Mouse (Mus musculus) myocyte (in vitro differentiated cells): ENCODE data around the gene Crlf1.

Experiments used
- CEBPB ChIP-seq: IDR thresholded peaks from 2 replicates; pipeline ENCODE4 v1.6.1; 2011; ENCODE audit warnings: mild to moderate bottlenecking, moderate library complexity; ENCODE audit not compliant: poor library complexity, insufficient read depth, severe bottlenecking
- MAX ChIP-seq: IDR thresholded peaks from one replicate; pipeline ENCODE4 v1.6.1; 2011; ENCODE audit warnings: low read depth, mild to moderate bottlenecking, control low read depth
- MYOD1 ChIP-seq, 3 experiments: IDR thresholded peaks; one replicate each; pipeline ENCODE4 v1.6.1; 2011; ENCODE audit warnings: control low read depth in 2 of 3, low read depth in 2 of 3, mild to moderate bottlenecking in 2 of 3, moderate library complexity in 1 of 3; ENCODE audit not compliant: insufficient read length in 2 of 3, control insufficient read depth in 1 of 3
- MYOG ChIP-seq, 3 experiments: IDR thresholded peaks; one replicate each; pipeline ENCODE4 v1.6.1; 2011; ENCODE audit warnings: control low read depth in 2 of 3, low read depth in 2 of 3, mild to moderate bottlenecking in 2 of 3; ENCODE audit not compliant: insufficient read length in 2 of 3, control insufficient read depth in 1 of 3, insufficient read depth in 1 of 3
- POLR2A ChIP-seq: IDR thresholded peaks from one replicate; pipeline ENCODE4 v1.6.1; 2011; ENCODE audit warnings: low read depth, mild to moderate bottlenecking, control low read depth, moderate library complexity; ENCODE audit not compliant: insufficient read length
- POLR2AphosphoS2 ChIP-seq: IDR thresholded peaks from one replicate; pipeline ENCODE4 v1.6.1; 2011; ENCODE audit warnings: low read depth, control low read depth; ENCODE audit not compliant: insufficient read length
- REST ChIP-seq: IDR thresholded peaks from one replicate; pipeline ENCODE4 v1.6.1; 2011; ENCODE audit warnings: mild to moderate bottlenecking, control low read depth, moderate library complexity; ENCODE audit not compliant: insufficient read depth, insufficient read length
- SRF ChIP-seq: IDR thresholded peaks from one replicate; pipeline ENCODE4 v1.6.1; 2011; ENCODE audit warnings: low read depth; ENCODE audit not compliant: control insufficient read depth, insufficient read length
- TCF12 ChIP-seq: IDR thresholded peaks from one replicate; pipeline ENCODE4 v1.6.1; 2011; ENCODE audit warnings: mild to moderate bottlenecking, control low read depth; ENCODE audit not compliant: poor library complexity, insufficient read depth, severe bottlenecking
- USF1 ChIP-seq: IDR thresholded peaks from one replicate; pipeline ENCODE4 v1.6.1; 2011; ENCODE audit warnings: low read depth, mild to moderate bottlenecking, control low read depth, moderate library complexity

DNA sequence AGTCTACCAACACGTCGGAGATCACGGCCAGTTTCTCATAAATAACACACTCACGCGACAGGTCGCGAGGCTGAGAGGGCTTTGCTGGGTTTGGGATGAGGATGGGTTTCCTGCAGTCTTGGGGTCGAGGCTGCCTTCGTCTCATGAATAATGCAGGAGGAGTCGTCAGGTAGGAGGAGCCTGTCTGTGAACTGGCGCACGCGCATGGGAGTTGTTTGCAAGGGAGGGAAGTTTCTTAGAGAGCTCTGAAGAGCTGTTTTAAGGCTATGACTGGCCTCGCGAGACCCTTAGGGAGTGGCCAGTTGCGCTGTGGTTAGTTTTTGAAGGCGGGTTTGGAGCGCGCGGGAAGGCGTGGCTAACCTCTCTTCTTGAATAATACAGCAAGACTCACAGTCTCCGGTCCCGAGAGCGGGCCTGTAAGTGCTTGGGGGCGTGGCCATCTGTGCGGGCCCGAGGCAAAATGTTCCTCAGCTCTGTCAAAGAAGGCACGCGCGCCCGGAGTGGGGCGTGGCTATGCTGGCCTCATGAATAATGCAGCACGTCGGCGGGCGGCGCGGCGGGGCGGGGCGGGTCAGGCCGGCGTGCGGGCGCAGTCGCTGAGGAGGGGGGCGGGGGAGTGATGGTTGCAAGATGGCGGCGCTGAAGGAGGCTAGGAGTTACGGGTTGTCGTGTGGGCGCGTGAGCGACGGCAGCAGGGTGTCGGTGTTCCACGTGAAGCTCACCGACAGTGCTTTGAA lies 46.3 kb downstream of the Crlf1 start, which contains the start of gene Ell:
- no peak for TF ChIP-seq TCF12
- peak; percentile 96 for TF ChIP-seq POLR2A
- TF ChIP-seq POLR2AphosphoS2, result peak; percentile 97
- TF ChIP-seq CEBPB, result no peak
- TF ChIP-seq MAX, result no peak
- TF ChIP-seq REST, result no peak
- TF ChIP-seq MYOG (IDR thresholded peaks at IDR 0.05; ENCODE audit: control insufficient read depth in 1 of 3, insufficient read depth in 1 of 3, insufficient read length in 2 of 3, low read depth in 2 of 3), result no peak
- TF ChIP-seq USF1, result no peak
- TF ChIP-seq MYOD1 (IDR thresholded peaks at IDR 0.05; ENCODE audit: control insufficient read depth in 1 of 3, insufficient read length in 2 of 3, low read depth in 2 of 3), result no peak
- TF ChIP-seq SRF, result peak; percentile 77
